Mouse (Mus musculus) spleen, postnatal 4 days (tissue): Measurements from ENCODE around the gene Gm10719.
A peak's percentile ranks its signal among the peaks of the same experiment; 100 is the strongest.
"Not testable (repeated sequence)": the region's sequence is repeated elsewhere in the genome, so short reads cannot be mapped to it uniquely, and the experiment has no call there.

Experiments
- DNase-seq, 2 experiments: peaks; one replicate each; pipeline ENCODE4 v3.0.0; 2022; ENCODE audit warnings: low spot score in 2 of 2

Gm10719 gene

GRCm38 (mm10) chr9:3017108-3017507 is at the start of gene Gm10719:
TSS of gene Gm10719 (plus strand) at chr9:3017408.
- not testable (repeated sequence) for DNase-seq

- peak; percentile 38 to 64 for DNase-seq
These were observed 16.7 kb upstream of the Gm10719 start, which contains the start of gene Gm10722 for GRCm38 (mm10) chr9:3000445-3000972. TSS of gene Gm10722 (plus strand) at chr9:3000922.

GRCm38 (mm10) chr9:3001006-3001405 is 16.2 kb upstream of the Gm10719 start:
- DNase-seq: peak; percentile 75 to 84

- DNase-seq: peak; percentile 100
These were observed 15.1 kb upstream of the Gm10719 start for GRCm38 (mm10) chr9:3001948-3002659.

- peak; percentile 68 to 72 for DNase-seq
These were observed 14.3 kb upstream of the Gm10719 start, which contains the start of gene Gm11168 for GRCm38 (mm10) chr9:3002794-3003396. TSS of gene Gm11168 (plus strand) at chr9:3003346.

- not testable (repeated sequence) for DNase-seq
These were observed 11.0 kb upstream of the Gm10719 start for GRCm38 (mm10) chr9:3006179-3006578.

- peak; percentile 89 to 98 for DNase-seq
These were observed 10.6 kb upstream of the Gm10719 start for GRCm38 (mm10) chr9:3006636-3007035.

- DNase-seq: peak in 1 of 2 experiments; percentile 30
These were observed 9.9 kb upstream of the Gm10719 start for GRCm38 (mm10) chr9:3007272-3007671.

- not testable (repeated sequence) for DNase-seq
These were observed 7.9 kb upstream of the Gm10719 start for GRCm38 (mm10) chr9:3009331-3009730.

- not testable (repeated sequence) for DNase-seq
These were observed 5.1 kb upstream of the Gm10719 start for GRCm38 (mm10) chr9:3012054-3012621.

- DNase-seq: not testable (repeated sequence)
These were observed 4.4 kb upstream of the Gm10719 start, which contains the start of gene Gm10721 for GRCm38 (mm10) chr9:3012733-3013279. TSS of gene Gm10721 (plus strand) at chr9:3013140.

- not testable (repeated sequence) for DNase-seq
These were observed 1.9 kb upstream of the Gm10719 start, which contains the start of gene Gm10720 for GRCm38 (mm10) chr9:3015354-3015753. TSS of gene Gm10720 (plus strand) at chr9:3015654.

- DNase-seq: peak; percentile 67 to 68
These were observed 1.3 kb upstream of the Gm10719 start for GRCm38 (mm10) chr9:3015896-3016295.

- DNase-seq: peak; percentile 96 to 100
These were observed 1.7 kb downstream of the Gm10719 start for GRCm38 (mm10) chr9:3018944-3019343.

GRCm38 (mm10) chr9:3019835-3020727 is 2.9 kb downstream of the Gm10719 start:
- peak; percentile 96 to 99 for DNase-seq

GRCm38 (mm10) chr9:3022316-3023008 is 5.3 kb downstream of the Gm10719 start:
- peak; percentile 88 to 95 for DNase-seq

GRCm38 (mm10) chr9:3023312-3023984 is 6.2 kb downstream of the Gm10719 start, which contains the start of gene Gm10718:
TSS of gene Gm10718 (plus strand) at chr9:3023547.
- DNase-seq: peak; percentile 77 to 82

GRCm38 (mm10) chr9:3023985-3024648 is 6.9 kb downstream of the Gm10719 start:
- peak; percentile 92 to 98 for DNase-seq

GRCm38 (mm10) chr9:3024912-3025467 is 7.8 kb downstream of the Gm10719 start, which contains the start of gene Gm10717:
TSS of gene Gm10717 (plus strand) at chr9:3025417.
- peak; percentile 88 to 92 for DNase-seq
